Mouse (Mus musculus) adipocyte (in vitro differentiated cells): ENCODE data around the gene Acot6.
"Not testable (repeated sequence)": the region's sequence is repeated elsewhere in the genome, so short reads cannot be mapped to it uniquely, and the experiment has no call there.

Experiments
- DNase-seq: peaks from one replicate; pipeline ENCODE4 v3.0.0-alpha.2; 2016; ENCODE audit warnings: low spot score

The Acot6 gene

DNA sequence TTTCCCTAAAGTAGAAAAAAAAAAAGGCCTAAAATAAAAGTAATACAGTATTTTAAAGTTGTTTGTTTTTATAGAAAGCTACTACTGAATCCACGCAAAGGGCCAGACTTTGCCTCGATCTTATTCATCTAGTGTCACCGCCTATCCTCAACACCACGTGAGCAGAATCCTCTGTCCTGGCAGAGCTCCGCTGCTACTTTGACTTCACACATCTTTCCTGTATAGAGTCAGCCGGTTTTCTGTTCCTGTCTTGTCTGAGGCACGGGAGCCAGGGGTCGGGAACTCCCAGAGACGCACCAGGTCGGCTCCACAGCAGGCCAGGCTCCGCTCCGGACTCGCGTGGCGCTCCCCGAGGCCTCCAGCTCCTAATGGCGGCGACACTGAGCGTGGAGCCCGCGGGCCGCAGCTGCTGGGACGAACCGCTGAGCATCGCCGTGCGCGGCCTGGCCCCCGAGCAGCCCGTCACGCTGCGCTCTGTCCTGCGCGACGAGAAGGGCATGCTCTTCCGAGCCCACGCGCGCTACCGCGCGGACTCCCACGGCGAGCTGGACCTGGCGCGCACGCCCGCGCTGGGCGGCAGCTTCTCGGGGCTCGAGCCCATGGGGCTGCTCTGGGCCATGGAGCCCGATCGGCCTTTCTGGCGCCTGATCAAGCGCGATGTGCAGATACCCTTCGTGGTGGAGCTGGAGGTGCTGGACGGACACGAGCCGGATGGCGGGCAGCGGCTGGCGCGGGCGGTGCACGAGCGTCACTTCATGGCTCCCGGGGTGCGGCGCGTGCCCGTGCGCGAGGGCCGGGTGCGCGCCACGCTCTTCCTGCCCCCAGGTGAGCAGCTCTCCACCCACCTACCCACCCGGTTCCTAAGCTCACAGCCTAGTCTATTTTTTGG, at the start of gene Acot6:
Acot6 (plus strand) TSS at position 51 of the 889 bp plus-strand sequence.
- not testable (repeated sequence) for DNase-seq

DNA sequence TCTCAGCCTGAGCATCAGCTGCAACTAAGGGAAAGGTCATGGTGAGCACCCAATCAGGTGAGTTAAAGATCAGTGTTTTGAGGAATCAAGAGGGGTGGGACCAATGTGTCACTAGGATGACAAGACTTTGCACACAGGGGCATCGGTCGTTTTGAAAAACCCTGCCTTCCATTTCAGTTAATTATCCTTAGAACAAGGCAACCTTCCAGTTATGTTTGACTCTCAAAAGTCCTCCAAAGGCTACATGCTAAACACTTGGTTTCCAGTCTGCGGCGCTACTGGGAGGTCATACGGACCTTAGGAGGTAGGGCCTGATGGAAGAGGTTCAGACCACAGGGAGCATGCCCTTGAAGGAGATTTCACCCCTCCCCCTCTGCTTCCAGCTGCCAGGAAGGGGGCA, 49.7 kb upstream of the Acot6 start:
- not testable (repeated sequence) for DNase-seq

DNA sequence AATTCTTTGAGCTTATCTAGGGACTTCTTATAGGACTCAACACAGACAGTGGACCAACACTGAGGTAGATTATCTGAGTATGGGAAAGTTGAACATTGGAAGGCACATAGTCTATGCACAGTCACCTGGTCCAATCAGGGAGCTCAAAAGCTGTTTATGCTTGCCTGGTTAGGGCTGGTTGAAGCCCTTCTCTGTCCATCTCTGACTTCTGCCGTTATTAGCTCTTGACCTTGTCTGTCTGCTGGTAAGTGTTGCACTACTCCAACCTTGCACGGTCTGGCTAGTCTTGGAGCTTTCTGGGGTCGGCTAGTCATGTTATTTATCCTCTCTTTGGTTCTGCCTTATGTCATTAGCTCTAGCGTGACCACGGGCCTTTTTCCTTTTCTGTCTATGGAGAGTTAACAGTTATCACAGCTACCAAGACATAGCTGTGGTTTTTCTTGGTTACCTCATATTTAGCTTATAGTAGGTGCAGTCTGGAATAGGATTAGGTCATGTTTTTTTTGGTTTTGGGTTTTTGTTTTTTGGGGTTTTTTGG, 48.4 kb upstream of the Acot6 start, which contains the start of gene Acot3:
Acot3 (plus strand) TSS at position 208 of the 538 bp plus-strand sequence.
- DNase-seq = no peak

DNA sequence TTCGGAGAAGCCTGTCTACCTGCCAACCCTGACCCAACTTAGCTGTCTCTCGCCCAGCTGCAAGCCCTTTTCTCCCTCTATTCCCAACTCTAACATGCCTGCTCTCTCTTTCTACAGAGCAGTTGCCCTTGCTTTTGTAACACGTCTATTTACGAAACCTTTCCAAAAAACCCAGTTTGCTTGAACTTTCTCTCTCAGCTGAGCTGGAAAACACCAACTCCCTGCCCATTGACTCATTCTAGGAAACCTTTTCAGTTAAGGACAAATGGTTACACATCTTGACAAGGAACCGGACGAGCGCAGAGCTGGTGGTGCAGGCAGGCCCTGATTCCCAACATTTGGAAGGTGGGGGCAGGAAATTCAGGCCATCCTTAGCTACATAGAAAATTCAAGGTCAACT, 47.8 kb upstream of the Acot6 start:
- DNase-seq = peak; percentile 56

DNA sequence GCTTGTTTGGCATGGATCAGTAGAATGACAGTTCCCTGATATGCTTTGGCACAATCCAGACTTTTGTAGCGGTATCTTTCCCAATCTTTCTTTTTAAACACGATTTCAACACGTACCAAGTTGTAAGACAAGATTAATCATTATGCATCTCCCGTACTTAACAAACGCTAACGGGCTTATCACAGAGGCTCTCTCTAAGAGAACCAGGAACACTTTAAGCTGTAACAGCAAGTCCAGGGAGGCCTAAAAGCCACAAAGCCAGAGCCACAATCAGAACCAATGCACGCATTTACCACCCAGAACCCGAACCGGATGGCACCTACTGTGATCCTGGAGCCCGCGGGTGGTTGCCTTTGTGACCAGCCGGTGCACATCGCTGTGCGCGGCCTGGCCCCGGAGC, 47.3 kb upstream of the Acot6 start:
- no peak for DNase-seq

DNA sequence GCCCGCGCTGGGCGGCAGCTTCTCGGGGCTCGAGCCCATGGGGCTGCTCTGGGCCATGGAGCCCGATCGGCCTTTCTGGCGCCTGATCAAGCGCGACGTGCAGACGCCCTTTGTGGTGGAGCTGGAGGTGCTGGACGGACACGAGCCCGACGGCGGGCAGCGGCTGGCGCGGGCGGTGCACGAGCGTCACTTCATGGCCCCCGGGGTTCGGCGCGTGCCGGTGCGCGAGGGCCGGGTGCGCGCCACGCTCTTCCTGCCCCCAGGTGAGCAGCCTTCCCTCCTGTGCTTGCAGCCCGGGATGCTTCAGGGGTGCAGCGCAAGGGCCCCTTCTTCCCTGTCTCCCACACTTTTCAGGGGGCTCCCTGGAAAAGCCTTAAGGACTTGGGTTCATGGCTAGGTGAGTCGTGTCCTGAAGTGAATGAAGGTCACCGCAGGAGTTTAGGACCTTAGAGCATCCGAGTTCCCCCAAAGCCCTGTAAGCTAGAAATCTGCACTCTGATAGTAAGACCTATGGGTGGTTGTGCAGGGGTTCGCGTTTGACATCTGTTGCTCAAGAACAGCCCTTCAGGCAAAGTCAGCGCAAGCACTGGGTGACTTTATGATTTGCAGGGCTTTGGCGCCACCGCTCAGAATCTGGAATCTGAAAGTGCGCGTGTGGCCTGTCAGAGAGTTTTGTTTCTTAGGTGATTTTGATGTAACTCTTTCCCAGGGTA, 46.6 kb upstream of the Acot6 start:
- DNase-seq = no peak

DNA sequence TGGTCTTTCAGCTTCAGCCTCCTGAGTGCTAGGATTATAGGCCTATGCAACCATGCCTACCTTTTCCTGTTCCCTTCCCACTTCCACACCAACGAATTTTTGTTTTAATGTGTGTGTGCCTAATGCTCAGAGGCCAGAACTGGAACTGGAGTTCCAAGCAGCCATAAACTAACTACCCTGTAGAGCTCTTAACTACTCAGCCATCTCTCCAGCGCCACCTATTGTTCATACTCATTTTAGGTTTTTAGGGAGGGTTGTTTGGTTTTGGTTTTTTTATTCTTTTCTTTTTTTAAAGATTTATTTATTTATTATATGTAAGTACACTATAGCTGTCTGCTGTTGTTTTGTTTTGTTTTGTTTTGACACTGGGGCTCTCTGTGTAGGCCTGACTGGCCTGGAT, 39.5 kb upstream of the Acot6 start:
- DNase-seq = peak; percentile 79

DNA sequence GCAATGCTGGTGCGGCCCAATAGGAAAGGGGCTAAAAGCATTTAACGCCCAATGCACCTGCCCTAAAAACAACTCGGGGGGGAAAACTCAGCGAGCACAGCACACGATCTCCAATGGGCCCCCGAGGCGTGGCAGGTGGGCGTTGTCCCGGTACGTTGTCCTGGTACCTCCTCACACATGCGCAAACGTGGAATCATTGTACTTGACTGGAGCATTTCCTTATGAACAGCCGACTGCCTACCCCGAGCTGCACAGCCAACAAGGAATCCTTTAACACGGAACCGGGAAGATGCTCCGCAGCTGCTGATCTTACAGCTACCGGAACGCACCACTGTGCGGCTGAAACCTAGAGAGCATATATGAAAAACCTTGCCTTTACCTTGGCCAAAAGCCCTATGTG, 38.1 kb upstream of the Acot6 start:
- DNase-seq = no peak

DNA sequence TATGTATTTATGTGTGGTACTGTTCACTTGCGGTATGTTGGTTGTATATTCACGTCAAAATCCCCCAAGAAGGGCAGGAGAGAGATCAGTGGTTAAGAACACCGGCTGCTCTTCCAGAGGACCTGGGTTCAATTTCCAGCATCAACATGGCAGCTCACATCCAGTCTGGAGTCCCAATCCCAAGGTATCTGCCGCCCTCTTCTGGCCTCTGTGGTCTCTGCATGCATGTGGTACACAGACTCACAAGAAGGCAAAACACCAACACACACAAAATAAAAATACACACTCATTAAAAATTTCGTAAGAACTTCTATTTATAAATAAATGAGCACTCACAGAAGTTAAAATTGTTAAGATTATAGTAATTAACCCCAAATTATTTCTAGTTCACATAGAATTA, 37.2 kb upstream of the Acot6 start:
- DNase-seq = peak; percentile 15

DNA sequence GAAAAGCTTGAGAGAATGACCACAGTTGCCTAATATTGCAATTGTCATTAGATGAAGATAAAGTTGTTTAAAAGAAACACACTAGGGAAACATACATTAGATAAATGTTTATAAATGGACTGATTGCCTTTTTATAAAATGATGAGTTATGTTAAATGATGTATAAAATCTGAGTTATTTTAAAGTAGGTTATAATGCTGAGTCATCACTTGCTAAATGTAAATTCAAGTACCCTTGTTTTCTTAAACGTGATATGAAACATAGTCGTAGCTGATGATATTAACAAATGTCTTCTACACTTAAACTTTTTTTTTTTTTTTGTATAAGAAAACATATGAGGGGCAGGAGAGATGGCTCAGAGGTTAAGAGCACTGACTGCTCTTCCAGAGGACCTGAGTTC, 36.6 kb upstream of the Acot6 start:
- DNase-seq = no peak

DNA sequence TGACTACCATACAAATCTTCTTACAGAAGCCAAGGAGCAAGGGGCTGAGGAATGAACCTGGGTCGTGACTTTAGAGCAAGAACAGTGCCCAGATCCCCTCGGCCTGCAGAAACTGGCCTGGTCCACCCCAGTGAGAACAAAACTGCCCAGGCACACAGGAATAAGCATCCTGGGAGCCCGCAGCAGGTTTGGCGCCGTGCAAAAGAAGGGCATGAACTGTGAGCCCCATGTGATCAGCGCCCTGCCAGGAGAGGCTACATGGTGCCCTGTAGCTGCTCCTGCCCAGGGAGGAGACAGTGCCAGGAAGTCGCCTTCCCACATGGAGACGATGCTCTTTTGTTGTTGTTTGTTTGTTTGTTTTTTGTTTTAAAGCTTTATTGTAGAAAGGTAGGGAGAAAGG, 35.8 kb upstream of the Acot6 start:
- DNase-seq = no peak

DNA sequence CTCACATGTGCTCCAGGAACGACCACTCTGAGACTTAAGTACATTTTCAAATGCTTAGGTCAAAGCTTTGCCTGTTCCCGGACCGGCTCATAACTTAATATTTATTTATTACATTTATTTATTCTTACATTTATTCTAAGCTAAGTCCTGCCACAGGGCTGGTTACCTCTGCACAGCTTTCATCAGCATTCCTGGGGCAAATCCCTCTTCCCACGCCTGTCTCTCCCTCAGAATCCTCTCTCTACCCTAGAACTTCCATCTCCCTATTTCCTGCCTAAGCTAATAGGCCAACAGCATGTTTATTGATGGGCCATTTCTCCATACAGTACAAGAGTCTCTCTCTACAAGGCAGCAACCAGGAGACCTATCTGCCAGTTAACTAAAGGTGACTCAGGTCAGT, 32.7 kb upstream of the Acot6 start:
- DNase-seq = no peak

DNA sequence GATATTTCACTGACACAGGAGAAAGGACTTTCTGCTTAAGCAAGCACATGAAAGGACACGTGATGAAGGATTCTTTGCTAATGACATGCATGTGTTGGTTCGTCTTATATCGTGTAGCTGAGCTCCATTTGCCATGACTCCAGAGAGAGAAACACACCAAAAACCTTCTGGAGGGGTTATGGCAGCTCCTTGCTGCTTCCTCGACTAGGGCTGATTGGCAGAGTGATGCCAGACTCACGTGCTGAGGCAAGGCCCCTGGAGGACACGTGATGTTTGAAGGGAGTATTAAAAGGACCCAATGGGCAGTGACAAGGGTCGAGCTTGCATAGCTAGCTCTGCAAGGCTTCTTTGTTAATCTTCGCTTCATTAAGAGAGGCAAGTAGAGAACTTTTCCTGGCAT, 32.2 kb upstream of the Acot6 start:
- DNase-seq = no peak

DNA sequence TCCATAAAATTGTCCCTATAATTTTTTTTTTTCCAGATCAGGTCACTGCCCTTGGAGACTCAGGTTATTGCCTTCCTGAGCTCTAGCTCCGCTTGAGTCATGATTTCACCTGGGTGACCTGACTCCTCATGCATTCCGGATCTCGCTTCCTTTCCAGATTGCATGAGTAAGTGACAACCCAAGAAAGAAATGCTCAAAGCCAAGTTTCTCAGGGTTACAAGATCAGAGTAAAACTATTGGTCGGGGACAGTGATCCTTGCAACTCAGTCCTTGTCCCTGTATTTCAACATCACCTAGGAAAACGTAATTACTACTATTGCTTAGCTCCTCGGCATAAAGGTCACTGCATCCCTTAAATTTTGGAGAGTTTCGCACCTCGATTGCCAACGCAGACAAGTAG, 31.5 kb upstream of the Acot6 start, which contains the start of gene Acot5:
Acot5 (plus strand) TSS at position 340 of the 400 bp plus-strand sequence.
- no peak for DNase-seq

DNA sequence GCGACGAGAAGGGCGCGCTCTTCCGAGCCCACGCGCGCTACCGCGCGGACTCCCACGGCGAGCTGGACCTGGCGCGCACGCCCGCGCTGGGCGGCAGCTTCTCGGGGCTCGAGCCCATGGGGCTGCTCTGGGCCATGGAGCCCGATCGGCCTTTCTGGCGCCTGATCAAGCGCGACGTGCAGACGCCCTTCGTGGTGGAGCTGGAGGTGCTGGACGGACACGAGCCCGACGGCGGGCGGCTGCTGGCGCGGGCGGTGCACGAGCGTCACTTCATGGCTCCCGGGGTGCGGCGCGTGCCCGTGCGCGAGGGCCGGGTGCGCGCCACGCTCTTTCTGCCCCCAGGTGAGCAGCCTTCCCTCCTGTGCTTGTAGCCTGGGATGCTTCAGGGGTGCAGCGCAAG, 30.9 kb upstream of the Acot6 start:
- DNase-seq = not testable (repeated sequence)

DNA sequence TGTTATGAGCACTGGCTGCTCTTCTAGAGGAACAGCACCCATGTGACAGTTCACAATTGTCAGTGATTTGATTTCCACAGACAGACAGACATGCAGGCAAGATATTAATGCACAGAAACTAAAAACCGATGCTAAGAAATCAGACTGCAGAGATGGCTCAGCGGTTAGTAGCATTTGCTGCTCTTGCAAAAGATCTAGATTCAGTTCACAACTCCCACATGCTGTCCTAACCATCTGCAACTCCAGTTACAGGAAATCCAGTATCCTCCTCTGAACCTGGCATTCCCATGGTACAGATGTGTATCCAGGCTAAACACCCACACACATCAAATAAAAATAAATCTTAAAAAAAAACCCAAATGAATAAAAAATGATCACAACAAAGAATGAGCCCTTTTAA, 28.8 kb upstream of the Acot6 start:
- DNase-seq = no peak

DNA sequence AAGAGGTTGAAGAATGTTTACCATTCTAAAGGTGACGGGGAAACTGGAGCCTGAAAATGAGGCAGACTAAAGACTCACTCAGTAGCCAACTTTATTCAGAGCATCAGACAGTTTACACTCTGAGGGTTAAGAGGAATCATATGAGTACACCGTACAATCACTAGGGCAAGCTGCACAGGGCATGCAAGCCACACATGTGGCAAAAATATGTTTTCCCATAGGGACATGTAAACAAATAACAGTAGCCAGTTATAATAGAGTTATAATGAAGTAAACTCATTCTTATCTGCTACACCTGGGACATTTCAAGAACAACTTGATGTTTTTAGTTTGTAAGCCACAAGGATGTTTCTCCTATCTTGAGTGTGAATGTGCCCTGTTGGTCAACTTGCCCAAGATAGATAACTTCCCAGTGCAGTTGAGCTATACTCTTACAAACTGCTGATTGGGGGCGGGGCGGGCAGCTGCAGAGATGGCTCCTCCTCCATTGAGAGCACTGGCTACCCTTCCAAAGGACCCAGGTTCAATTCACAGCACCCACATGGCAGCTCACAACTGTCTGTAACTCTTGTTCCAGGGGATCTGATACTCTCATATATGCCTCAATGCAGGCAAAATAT, 23.0 kb upstream of the Acot6 start:
- DNase-seq = no peak

DNA sequence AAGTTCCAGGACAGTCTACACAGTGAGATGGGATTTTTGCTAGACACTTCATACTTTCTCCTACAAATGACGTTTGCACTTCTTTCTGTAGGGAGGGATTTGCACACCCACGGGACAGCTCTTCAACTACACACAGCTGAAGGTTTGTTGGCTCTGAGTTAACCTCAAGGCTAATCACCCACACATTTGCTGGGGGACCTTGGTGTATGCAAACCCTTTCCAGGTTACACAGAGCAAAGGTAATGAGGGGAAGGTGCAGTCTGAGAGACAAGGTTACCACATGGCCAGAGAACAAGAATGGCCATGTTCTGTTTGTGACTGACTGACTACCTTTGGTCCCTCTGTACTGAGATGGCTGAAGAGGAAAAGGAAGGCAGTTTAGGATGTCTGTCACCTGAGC, 16.6 kb upstream of the Acot6 start:
- no peak for DNase-seq

DNA sequence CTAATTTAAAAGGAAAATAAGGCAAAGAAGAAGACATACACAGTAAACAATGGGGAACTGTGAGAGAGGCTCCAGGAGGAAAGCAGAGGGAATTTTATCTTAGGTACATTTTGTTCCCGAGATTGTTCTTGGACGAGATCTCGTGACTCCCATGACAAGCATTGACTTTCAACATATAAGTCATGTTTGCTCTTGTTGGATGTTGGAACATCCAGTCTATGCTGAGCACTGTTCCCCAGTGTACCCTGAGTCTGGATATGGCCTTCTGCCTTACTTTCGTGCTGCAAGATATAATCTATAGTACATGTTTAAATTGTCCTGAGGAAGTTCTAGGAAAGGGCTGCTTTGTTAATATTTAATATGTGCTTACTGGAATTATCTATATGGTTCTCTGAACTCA, 15.9 kb upstream of the Acot6 start:
- no peak for DNase-seq

DNA sequence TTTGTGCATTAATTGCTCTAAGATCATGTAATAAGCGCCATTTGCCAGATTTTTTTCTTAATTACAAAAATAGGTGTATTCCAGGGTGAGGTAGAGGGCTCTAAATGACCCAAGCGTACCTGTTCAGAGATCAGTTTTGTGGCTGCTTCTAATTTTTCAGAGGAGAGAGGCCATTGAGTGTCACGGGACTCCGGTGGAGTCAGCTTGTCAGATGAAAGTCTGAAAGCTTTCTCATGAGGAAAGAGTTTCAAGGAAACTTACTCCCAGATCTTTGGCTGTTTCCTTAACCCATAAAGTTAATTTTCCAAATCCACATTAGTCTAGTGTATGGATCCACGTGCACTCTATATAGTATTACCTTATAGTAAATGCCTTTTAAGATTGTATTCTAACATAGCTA, 5.8 kb upstream of the Acot6 start:
- not testable (repeated sequence) for DNase-seq

DNA sequence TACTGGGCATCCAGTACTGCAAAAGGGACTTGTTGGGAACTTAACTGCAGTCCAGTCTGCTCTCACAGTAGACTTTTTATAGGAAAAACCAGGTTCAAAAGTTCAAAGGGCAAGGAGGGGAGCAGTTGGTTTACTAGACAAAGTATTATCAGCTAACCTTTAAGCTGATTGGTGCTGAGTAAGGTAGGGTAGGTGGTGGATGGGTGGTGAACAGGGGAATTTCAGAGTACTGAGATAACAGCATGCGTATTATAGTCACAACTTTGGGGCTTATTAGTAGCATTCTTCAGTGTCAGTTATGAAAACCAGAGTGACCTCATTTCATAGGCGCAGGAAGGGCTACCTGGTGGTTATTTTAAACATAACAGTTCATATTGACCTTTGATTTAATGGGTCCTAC, 849 bp upstream of the Acot6 start:
- DNase-seq = no peak

DNA sequence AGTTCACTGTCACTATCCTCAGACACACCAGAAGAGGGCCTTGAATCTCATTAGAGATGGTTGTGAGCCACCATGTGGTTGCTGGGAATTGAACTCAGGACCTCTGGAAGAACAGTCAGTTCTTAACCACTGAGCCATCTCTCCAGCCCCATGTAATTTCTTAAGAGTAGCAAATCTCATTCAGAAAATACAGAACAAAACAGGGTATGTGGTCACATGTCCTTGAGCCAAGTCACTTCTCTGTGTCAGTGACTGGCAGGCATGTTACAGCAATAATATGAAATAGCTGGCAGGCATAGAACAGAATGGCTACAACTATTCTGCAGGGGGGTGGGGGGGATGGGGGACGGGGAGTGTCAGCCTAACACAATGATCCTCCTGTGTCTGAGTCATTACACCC, 383 bp upstream of the Acot6 start:
- DNase-seq = peak; percentile 18

DNA sequence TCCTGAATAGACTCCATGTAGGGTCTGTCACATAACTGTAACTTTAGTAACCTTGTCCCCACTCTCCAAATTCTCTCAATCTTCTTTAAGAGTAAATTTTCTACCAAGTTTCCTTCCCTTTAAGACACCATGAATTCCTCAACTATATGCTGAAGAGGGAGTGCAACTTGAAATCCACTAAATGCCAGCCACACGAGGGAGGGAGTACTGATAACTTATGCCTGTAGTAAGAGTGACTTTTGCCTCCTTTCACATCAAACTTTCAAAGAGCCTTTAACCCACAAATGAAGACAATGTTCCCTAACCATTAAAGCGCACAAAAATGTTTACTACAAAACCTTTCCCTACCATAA, 1.0 kb downstream of the Acot6 start:
- DNase-seq = no peak
